Mouse (Mus musculus): Measurements from ENCODE around the gene Ppp2ca. TPM values are rescaled to one million over a fixed set of nuclear protein-coding genes. Genes with fewer than 3 reads are reported as not detected.
"Not testable (repeated sequence)": the region's sequence is repeated elsewhere in the genome, so short reads cannot be mapped to it uniquely, and the experiment has no call there.

Gene Ppp2ca
- polyA plus RNA-seq, 1 experiment from 2014 or later: 122 TPM

GRCm38 (mm10) chr11:52102977-52103376, 4.5 kb downstream of the Ppp2ca start:
- H3K27ac ChIP-seq (ENCODE audit: low read length): no peak overlapping the region
- H3K9ac ChIP-seq (ENCODE audit: low read depth, low read length): no peak overlapping the region
- H3K4me2 ChIP-seq (ENCODE audit: low read length): no peak overlapping the region
- H3K27me3 ChIP-seq (ENCODE audit: control insufficient read depth, insufficient read depth, low read depth, low read length): no peaks in the 10 kb centered on the region
- no peak for ATAC-seq
- WGBS: 90% methylated on average over 4 of the region's 4 CpGs
- H3K9me3 ChIP-seq (replicated peaks; ENCODE audit: control insufficient read depth, low read length, poor library complexity, severe bottlenecking): no peaks in the 10 kb centered on the region
- peaks cover 42% of the 10 kb centered on the region for H3K4me1 ChIP-seq (ENCODE audit: control insufficient read depth, insufficient read depth, low read length)
- no peak overlapping the region for H3K4me3 ChIP-seq (ENCODE audit: low read depth, low read length)
- H3K36me3 ChIP-seq (ENCODE audit: control insufficient read depth, insufficient read depth, low read length): no peaks in the 10 kb centered on the region

- peaks cover 35% of the 10 kb centered on the region for H3K4me1 ChIP-seq (ENCODE audit: control insufficient read depth, insufficient read depth, low read length)
- H3K36me3 ChIP-seq (ENCODE audit: control insufficient read depth, insufficient read depth, low read length): no peaks in the 10 kb centered on the region
- no peak overlapping the region for H3K9ac ChIP-seq (ENCODE audit: low read depth, low read length)
- no peaks in the 10 kb centered on the region for H3K9me3 ChIP-seq (replicated peaks; ENCODE audit: control insufficient read depth, low read length, poor library complexity, severe bottlenecking)
- H3K27me3 ChIP-seq (ENCODE audit: control insufficient read depth, insufficient read depth, low read depth, low read length): no peaks in the 10 kb centered on the region
- H3K4me3 ChIP-seq (ENCODE audit: low read depth, low read length): no peak overlapping the region
- H3K27ac ChIP-seq (ENCODE audit: low read length): no peak overlapping the region
- no peak overlapping the region for H3K4me2 ChIP-seq (ENCODE audit: low read length)
- no peak for ATAC-seq
These were observed 7.0 kb downstream of the Ppp2ca start for GRCm38 (mm10) chr11:52105503-52105902.

- no peaks in the 10 kb centered on the region for H3K9me3 ChIP-seq (replicated peaks; ENCODE audit: control insufficient read depth, low read length, poor library complexity, severe bottlenecking)
- no peak overlapping the region for H3K4me3 ChIP-seq (ENCODE audit: low read depth, low read length)
- 95% methylated on average over 2 of the region's 2 CpGs for WGBS
- no peak overlapping the region for H3K4me2 ChIP-seq (ENCODE audit: low read length)
- H3K27me3 ChIP-seq (ENCODE audit: control insufficient read depth, insufficient read depth, low read depth, low read length): no peaks in the 10 kb centered on the region
- H3K36me3 ChIP-seq (ENCODE audit: control insufficient read depth, insufficient read depth, low read length): no peaks in the 10 kb centered on the region
- H3K4me1 ChIP-seq (ENCODE audit: control insufficient read depth, insufficient read depth, low read length): peaks cover 30% of the 10 kb centered on the region
- H3K9ac ChIP-seq (ENCODE audit: low read depth, low read length): no peak overlapping the region
- no peak overlapping the region for H3K27ac ChIP-seq (ENCODE audit: low read length)
- ATAC-seq: no peak
These were observed 7.6 kb downstream of the Ppp2ca start for GRCm38 (mm10) chr11:52106037-52106436.

- Histone ChIP-seq H3K27me3 (ENCODE audit: control insufficient read depth, insufficient read depth, low read depth, low read length) (no peaks in the 10 kb centered on the region), H3K4me2 (ENCODE audit: low read length) (no peak overlapping the region), H3K36me3 (ENCODE audit: control insufficient read depth, insufficient read depth, low read length) (no peaks in the 10 kb centered on the region), H3K4me3 (ENCODE audit: low read depth, low read length) (no peak overlapping the region), H3K27ac (ENCODE audit: low read length) (no peak overlapping the region), H3K9me3 (replicated peaks; ENCODE audit: control insufficient read depth, low read length, poor library complexity, severe bottlenecking) (no peaks in the 10 kb centered on the region), H3K4me1 (ENCODE audit: control insufficient read depth, insufficient read depth, low read length) (peaks cover 26% of the 10 kb centered on the region), H3K9ac (ENCODE audit: low read depth, low read length) (no peak overlapping the region)
- WGBS: 97% methylated on average over 1 of the region's 1 CpGs
- ATAC-seq: no peak
These were observed 8.0 kb downstream of the Ppp2ca start for GRCm38 (mm10) chr11:52106438-52106837.

- Histone ChIP-seq H3K4me2 (ENCODE audit: low read length) (no peak overlapping the region), H3K9me3 (replicated peaks; ENCODE audit: control insufficient read depth, low read length, poor library complexity, severe bottlenecking) (no peaks in the 10 kb centered on the region), H3K36me3 (ENCODE audit: control insufficient read depth, insufficient read depth, low read length) (no peaks in the 10 kb centered on the region), H3K4me1 (ENCODE audit: control insufficient read depth, insufficient read depth, low read length) (peaks cover 14% of the 10 kb centered on the region), H3K4me3 (ENCODE audit: low read depth, low read length) (no peak overlapping the region), H3K27me3 (ENCODE audit: control insufficient read depth, insufficient read depth, low read depth, low read length) (no peaks in the 10 kb centered on the region), H3K27ac (ENCODE audit: low read length) (no peak overlapping the region), H3K9ac (ENCODE audit: low read depth, low read length) (no peak overlapping the region)
- ATAC-seq: no peak
- WGBS: 97% methylated on average over 5 of the region's 5 CpGs
These were observed 10.3 kb downstream of the Ppp2ca start for GRCm38 (mm10) chr11:52108796-52109195.

GRCm38 (mm10) chr11:52109421-52109820, 10.9 kb downstream of the Ppp2ca start:
- no peak overlapping the region for H3K9ac ChIP-seq (ENCODE audit: low read depth, low read length)
- H3K4me1 ChIP-seq (ENCODE audit: control insufficient read depth, insufficient read depth, low read length): peaks cover 13% of the 10 kb centered on the region
- 88% methylated on average over 1 of the region's 1 CpGs for WGBS
- H3K27me3 ChIP-seq (ENCODE audit: control insufficient read depth, insufficient read depth, low read depth, low read length): no peaks in the 10 kb centered on the region
- H3K36me3 ChIP-seq (ENCODE audit: control insufficient read depth, insufficient read depth, low read length): no peaks in the 10 kb centered on the region
- H3K27ac ChIP-seq (ENCODE audit: low read length): no peak overlapping the region
- H3K9me3 ChIP-seq (replicated peaks; ENCODE audit: control insufficient read depth, low read length, poor library complexity, severe bottlenecking): no peaks in the 10 kb centered on the region
- H3K4me2 ChIP-seq (ENCODE audit: low read length): no peak overlapping the region
- no peak for ATAC-seq
- H3K4me3 ChIP-seq (ENCODE audit: low read depth, low read length): no peak overlapping the region

GRCm38 (mm10) chr11:52115479-52115878, 17.0 kb downstream of the Ppp2ca start:
- no peak overlapping the region for H3K4me2 ChIP-seq (ENCODE audit: low read length)
- no peaks in the 10 kb centered on the region for H3K9me3 ChIP-seq (replicated peaks; ENCODE audit: control insufficient read depth, low read length, poor library complexity, severe bottlenecking)
- H3K36me3 ChIP-seq (ENCODE audit: control insufficient read depth, insufficient read depth, low read length): peaks cover 26% of the 10 kb centered on the region
- H3K4me3 ChIP-seq (ENCODE audit: low read depth, low read length): no peak overlapping the region
- WGBS: 95% methylated on average over 3 of the region's 3 CpGs
- ATAC-seq: no peak
- H3K9ac ChIP-seq (ENCODE audit: low read depth, low read length): no peak overlapping the region
- H3K27me3 ChIP-seq (ENCODE audit: control insufficient read depth, insufficient read depth, low read depth, low read length): no peaks in the 10 kb centered on the region
- H3K27ac ChIP-seq (ENCODE audit: low read length): no peak overlapping the region
- H3K4me1 ChIP-seq (ENCODE audit: control insufficient read depth, insufficient read depth, low read length): no peaks in the 10 kb centered on the region

- not testable (repeated sequence) for H3K4me1 ChIP-seq (ENCODE audit: control insufficient read depth, insufficient read depth, low read length); H3K4me3 ChIP-seq (ENCODE audit: low read depth, low read length); H3K27ac ChIP-seq (ENCODE audit: low read length); H3K9me3 ChIP-seq (replicated peaks; ENCODE audit: control insufficient read depth, low read length, poor library complexity, severe bottlenecking); H3K4me2 ChIP-seq (ENCODE audit: low read length); H3K9ac ChIP-seq (ENCODE audit: low read depth, low read length); H3K27me3 ChIP-seq (ENCODE audit: control insufficient read depth, insufficient read depth, low read depth, low read length); ATAC-seq
- peaks cover 30% of the 10 kb centered on the region for H3K36me3 ChIP-seq (ENCODE audit: control insufficient read depth, insufficient read depth, low read length)
- 92% methylated on average over 6 of the region's 6 CpGs for WGBS
These were observed 17.6 kb downstream of the Ppp2ca start for GRCm38 (mm10) chr11:52116117-52116516.

- Histone ChIP-seq H3K9ac (ENCODE audit: low read depth, low read length) (no peak overlapping the region), H3K9me3 (replicated peaks; ENCODE audit: control insufficient read depth, low read length, poor library complexity, severe bottlenecking) (no peaks in the 10 kb centered on the region), H3K4me2 (ENCODE audit: low read length) (no peak overlapping the region), H3K4me1 (ENCODE audit: control insufficient read depth, insufficient read depth, low read length) (no peaks in the 10 kb centered on the region), H3K27me3 (ENCODE audit: control insufficient read depth, insufficient read depth, low read depth, low read length) (no peaks in the 10 kb centered on the region), H3K27ac (ENCODE audit: low read length) (no peak overlapping the region), H3K4me3 (ENCODE audit: low read depth, low read length) (no peak overlapping the region), H3K36me3 (ENCODE audit: control insufficient read depth, insufficient read depth, low read length) (peaks cover 38% of the 10 kb centered on the region)
- ATAC-seq: no peak
- WGBS: 98% methylated on average over 7 of the region's 7 CpGs
These were observed 18.7 kb downstream of the Ppp2ca start for GRCm38 (mm10) chr11:52117156-52117555.

- H3K4me2 ChIP-seq (ENCODE audit: low read length); H3K9me3 ChIP-seq (replicated peaks; ENCODE audit: control insufficient read depth, low read length, poor library complexity, severe bottlenecking); H3K4me1 ChIP-seq (ENCODE audit: control insufficient read depth, insufficient read depth, low read length); ATAC-seq; H3K27me3 ChIP-seq (ENCODE audit: control insufficient read depth, insufficient read depth, low read depth, low read length); H3K27ac ChIP-seq (ENCODE audit: low read length); H3K4me3 ChIP-seq (ENCODE audit: low read depth, low read length); H3K9ac ChIP-seq (ENCODE audit: low read depth, low read length): not testable (repeated sequence)
- H3K36me3 ChIP-seq (ENCODE audit: control insufficient read depth, insufficient read depth, low read length): peaks cover 57% of the 10 kb centered on the region
These were observed 21.9 kb downstream of the Ppp2ca start for GRCm38 (mm10) chr11:52120415-52120814.
